Mouse (Mus musculus) erythroblast, embryonic 14.5 days (primary cell): ENCODE data around the gene Ttyh3.

Source experiments
- GATA1 ChIP-seq: IDR thresholded peaks from 2 replicates; pipeline ENCODE4 v1.6.1; 2012; ENCODE audit warnings: low read length, inconsistent platforms, mixed read lengths
- TAL1 ChIP-seq: IDR thresholded peaks from 3 replicates; pipeline ENCODE4 v1.6.1; 2012; ENCODE audit warnings: low read length, inconsistent platforms, mixed read lengths

- no peak for TF ChIP-seq TAL1
- no peak for TF ChIP-seq GATA1
These were observed 54.0 kb downstream of the Ttyh3 start for GRCm38 (mm10) chr5:140594846-140595245.
